Mouse (Mus musculus): ENCODE measurements at regions not wholly inside any gene's neighbourhood (a gene's known extent, or its start where the extent isn't known, plus 50 kb on each side); places are given as distances from the start of the nearest gene placed in this dataset.

GRCm38 (mm10) chr3:149280807-149281789, 290.7 kb upstream of the Adgrl2 start (continued):
- TF ChIP-seq MEF2A (IDR thresholded peaks at IDR 0.05; ENCODE audit: borderline replicate concordance, low read depth, low read length) = no peak

GRCm38 (mm10) chr3:149279338-149279737, 289.0 kb upstream of the Adgrl2 start:
- Histone ChIP-seq H3K36me3 (replicated peaks in 1 of 2; ENCODE audit: control insufficient read depth in 1 of 2, insufficient read depth in 1 of 2, low read length in 1 of 2) (no peaks in the 10 kb centered on the region), H3K79me2 (replicated peaks; ENCODE audit: control insufficient read depth, extremely low read depth, insufficient read depth, poor library complexity, severe bottlenecking) (no peaks in the 10 kb centered on the region), H3K27me3 (replicated peaks) (no peaks in the 10 kb centered on the region), H3K4me2 (ENCODE audit: insufficient read depth, low read depth, poor library complexity, severe bottlenecking) (no peak overlapping the region), H3K9me3 (replicated peaks; ENCODE audit: low read length) (no peaks in the 10 kb centered on the region), H3K9ac (ENCODE audit: insufficient read depth, low read depth) (no peak overlapping the region), H3K4me3 (replicated peaks in 1 of 3; ENCODE audit: low read depth in 2 of 3, low read length in 2 of 3, poor library complexity in 1 of 3) (no peak overlapping the region), H3K4me1 (ENCODE audit: control insufficient read depth in 1 of 2, insufficient read depth in 2 of 2) (peaks cover 11 to 39% of the 10 kb centered on the region in 2 experiments), H3K27ac (ENCODE audit: insufficient read depth, low read depth) (no peak overlapping the region)
- dilution Hi-C loops (cut with MboI; ENCODE audit: extremely low pct_ligation_motif_present, extremely low pct_unique_long_range_greater_than_20kb, low sequenced_read_pairs) (no loop called here), in situ Hi-C loops (cut with MboI; ENCODE audit: low pct_ligation_motif_present, low pct_unique_long_range_greater_than_20kb, low sequenced_read_pairs) (no loop called here)
- DNase-seq (ENCODE audit: extremely low read depth) = no peak
- TF ChIP-seq HCFC1 (IDR thresholded peaks at IDR 0.05; ENCODE audit: low read depth, low read length) (no peak), POLR2AphosphoS2 (IDR thresholded peaks at IDR 0.05; ENCODE audit: low read depth, low read length) (no peak), SIN3A (IDR thresholded peaks at IDR 0.05; ENCODE audit: low read length) (no peak), TBP (conservative IDR thresholded peaks at IDR 0.05; ENCODE audit: low read depth, low read length) (no peak)

GRCm38 (mm10) chr3:149277812-149278211, 287.5 kb upstream of the Adgrl2 start:
- dilution Hi-C loops (cut with MboI; ENCODE audit: extremely low pct_ligation_motif_present, extremely low pct_unique_long_range_greater_than_20kb, low sequenced_read_pairs) = no loop called here
- in situ Hi-C loops (cut with MboI; ENCODE audit: low pct_ligation_motif_present, low pct_unique_long_range_greater_than_20kb, low sequenced_read_pairs) = no loop called here
- Histone ChIP-seq H3K9me3 (replicated peaks; ENCODE audit: low read length) (no peaks in the 10 kb centered on the region), H3K4me2 (ENCODE audit: insufficient read depth, low read depth, poor library complexity, severe bottlenecking) (no peak overlapping the region), H3K36me3 (replicated peaks in 1 of 2; ENCODE audit: control insufficient read depth in 1 of 2, insufficient read depth in 1 of 2, low read length in 1 of 2) (no peaks in the 10 kb centered on the region), H3K27me3 (replicated peaks) (no peaks in the 10 kb centered on the region), H3K27ac (ENCODE audit: insufficient read depth, low read depth) (no peak overlapping the region), H3K79me2 (replicated peaks; ENCODE audit: control insufficient read depth, extremely low read depth, insufficient read depth, poor library complexity, severe bottlenecking) (no peaks in the 10 kb centered on the region), H3K9ac (ENCODE audit: insufficient read depth, low read depth) (no peak overlapping the region), H3K4me1 (ENCODE audit: control insufficient read depth in 1 of 2, insufficient read depth in 2 of 2) (peaks cover 13 to 43% of the 10 kb centered on the region in 2 experiments), H3K4me3 (replicated peaks in 1 of 3; ENCODE audit: low read depth in 2 of 3, low read length in 2 of 3, poor library complexity in 1 of 3) (no peak overlapping the region)
- TF ChIP-seq POLR2A (IDR thresholded peaks at IDR 0.05; ENCODE audit: low read depth, low read length) (no peak), MAX (IDR thresholded peaks at IDR 0.05; ENCODE audit: low read length) (no peak), ZKSCAN1 (IDR thresholded peaks at IDR 0.05; ENCODE audit: borderline replicate concordance, low read depth, low read length) (no peak), ELF1 (IDR thresholded peaks at IDR 0.05; ENCODE audit: low read depth, low read length) (no peak), SMC3 (IDR thresholded peaks at IDR 0.05; ENCODE audit: low read depth, low read length) (no peak), GABPA (IDR thresholded peaks at IDR 0.05; ENCODE audit: insufficient replicate concordance, low read depth, low read length) (no peak), PAX5 (IDR thresholded peaks at IDR 0.05; ENCODE audit: low read length) (no peak), IRF4 (IDR thresholded peaks at IDR 0.05; ENCODE audit: low read depth, low read length) (no peak), MXI1 (IDR thresholded peaks at IDR 0.05; ENCODE audit: low read depth, low read length) (no peak), MAZ (IDR thresholded peaks at IDR 0.05; ENCODE audit: low read depth, low read length) (no peak), TBP (conservative IDR thresholded peaks at IDR 0.05; ENCODE audit: low read depth, low read length) (no peak), CHD2 (IDR thresholded peaks at IDR 0.05; ENCODE audit: low read length) (no peak), SIN3A (IDR thresholded peaks at IDR 0.05; ENCODE audit: low read length) (no peak)
- DNase-seq (ENCODE audit: extremely low read depth) = no peak
